Mouse (Mus musculus) T-helper 2 cell (primary cell): Measurements from ENCODE around the gene Ankrd39.
"Not testable (repeated sequence)": the region's sequence is repeated elsewhere in the genome, so short reads cannot be mapped to it uniquely, and the experiment has no call there.

Source experiments
- in situ Hi-C: fragments of 300-600 bp; cut with MboI, MseI; formaldehyde crosslinking; loops from one replicate; pipeline ENCODE4 v1.15.1; 2025; ENCODE audit warnings: high pct_unique_total_duplicates

Gene Ankrd39

GRCm38 (mm10) chr1:36554633-36555399 lies 7.6 kb upstream of the Ankrd39 start:
- in situ Hi-C loops, result loop anchor here (5.0 kb wide), 1 partner anchor 127 kb away; the partner anchor contains the start of gene Fam178b

- in situ Hi-C loops, result loop anchor here (5.0 kb wide), 1 partner anchor 130 kb away; the partner anchor contains the start of gene Fam178b
Measured at GRCm38 (mm10) chr1:36552506-36552905, 5.3 kb upstream of the Ankrd39 start.

- in situ Hi-C loops, result loop anchor here (5.0 kb wide), 1 partner anchor 130 kb away; the partner anchor contains the start of gene Fam178b
Measured at GRCm38 (mm10) chr1:36551904-36552303, 4.7 kb upstream of the Ankrd39 start.

GRCm38 (mm10) chr1:36550075-36550863 lies 3.0 kb upstream of the Ankrd39 start:
- in situ Hi-C loops, result loop anchor here (5.0 kb wide), 1 partner anchor 132 kb away; the partner anchor contains the start of gene Fam178b

GRCm38 (mm10) chr1:36549491-36549890 lies 2.2 kb upstream of the Ankrd39 start:
- in situ Hi-C loops, result no loop called here

GRCm38 (mm10) chr1:36548771-36549170 lies 1.5 kb upstream of the Ankrd39 start:
- in situ Hi-C loops, result no loop called here

GRCm38 (mm10) chr1:36547981-36548598 lies 845 bp upstream of the Ankrd39 start:
- in situ Hi-C loops, result no loop called here

GRCm38 (mm10) chr1:36545845-36546600 lies 1.2 kb downstream of the Ankrd39 start:
- in situ Hi-C loops, result no loop called here

- in situ Hi-C loops, result no loop called here
Measured at GRCm38 (mm10) chr1:36545382-36545781, 1.9 kb downstream of the Ankrd39 start.

GRCm38 (mm10) chr1:36542925-36543324 lies 4.3 kb downstream of the Ankrd39 start:
- in situ Hi-C loops, result no loop called here

- in situ Hi-C loops, result no loop called here
Measured at GRCm38 (mm10) chr1:36541844-36542243, 5.4 kb downstream of the Ankrd39 start.

- in situ Hi-C loops, result no loop called here
Measured at GRCm38 (mm10) chr1:36540807-36541206, 6.4 kb downstream of the Ankrd39 start.

GRCm38 (mm10) chr1:36540132-36540531 lies 7.1 kb downstream of the Ankrd39 start:
- in situ Hi-C loops, result no loop called here

GRCm38 (mm10) chr1:36539186-36539585 lies 8.1 kb downstream of the Ankrd39 start, which contains the start of gene Gm42417:
Gene Gm42417, minus strand, starts transcription at chr1:36539429.
- in situ Hi-C loops, result no loop called here

- in situ Hi-C loops, result no loop called here
Measured at GRCm38 (mm10) chr1:36538727-36539126, 8.5 kb downstream of the Ankrd39 start.

GRCm38 (mm10) chr1:36536783-36537182 lies 10.5 kb downstream of the Ankrd39 start, which contains the start of gene Ankrd23:
Gene Ankrd23, minus strand, starts transcription at chr1:36536883.
- in situ Hi-C loops, result not testable (repeated sequence)

GRCm38 (mm10) chr1:36536397-36536728 lies 10.9 kb downstream of the Ankrd39 start:
- in situ Hi-C loops, result no loop called here

- in situ Hi-C loops, result no loop called here
Measured at GRCm38 (mm10) chr1:36535477-36536396, 11.5 kb downstream of the Ankrd39 start.

GRCm38 (mm10) chr1:36534595-36535058 lies 12.6 kb downstream of the Ankrd39 start:
- in situ Hi-C loops, result no loop called here

GRCm38 (mm10) chr1:36533546-36533945 lies 13.7 kb downstream of the Ankrd39 start:
- in situ Hi-C loops, result no loop called here
